9 mouse cellular contexts compared by ENCODE assay signal in the genomic region with DNA sequence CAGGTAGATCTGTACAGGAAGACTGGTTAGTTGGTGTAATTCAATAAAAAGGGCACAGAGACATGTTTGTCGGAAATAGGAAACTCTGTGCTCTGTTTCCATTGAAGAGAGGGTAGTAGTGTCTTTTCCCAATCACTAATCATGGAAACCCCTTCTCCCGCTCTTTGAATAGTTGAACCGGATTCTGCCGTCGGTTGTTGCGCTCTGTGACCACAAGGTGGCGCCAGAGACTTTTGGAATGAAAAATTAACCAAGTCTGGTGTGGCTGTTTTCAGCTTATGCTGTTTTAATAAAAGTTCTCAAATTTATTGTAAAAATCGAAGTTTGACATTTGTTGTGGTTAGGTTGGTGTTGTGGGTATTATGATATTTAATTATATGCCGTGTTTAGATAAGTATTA. TPM values are rescaled to one million over a fixed set of nuclear protein-coding genes. Genes with fewer than 3 reads are reported as not detected.
A peak's percentile ranks its signal among the peaks of the same experiment; 100 is the strongest.
DNase-seq lines count a peak whose midpoint lies in the region; ATAC-seq and TF ChIP-seq lines count a peak whose summit lies in the region.
"Had no signal": no experiment of that assay in that cellular context is flagged by ENCODE, and none has a peak within 500 bp of the region (broad histone marks: within the 10 kb centered on the region; RNA-seq: fewer than 3 reads in every experiment).

No protein-coding gene starts in this region.

- H3K4me3 ChIP-seq in forebrain, embryonic 13.5 days = no peak overlapping the region
- no peak overlapping the region for H3K4me3 ChIP-seq in lung, adult 2 months (replicated peaks; ENCODE audit: extremely low read depth, low read depth, low read length)
- H3K4me3 ChIP-seq: heart, embryonic 13.5 days had no signal

- DNase-seq in 3T3-L1 (ENCODE audit: low read depth, low spot score) = peak; percentile 86
- DNase-seq in CD4-positive, CD25-positive, alpha-beta regulatory T cell, adult 2 months (ENCODE audit: low read depth, low spot score) = peak; percentile 48
- peak; percentile 73 for DNase-seq in brain, embryonic 14.5 days (ENCODE audit: low read depth)
- peak; percentile 27 to 76 for DNase-seq in kidney, postnatal 36 days
- peak; percentile 52 for DNase-seq in lung, adult 2 months
- DNase-seq in retina, postnatal 7 days (ENCODE audit: low read depth, low spot score) = peak; percentile 57
- no peak for DNase-seq in yolk sac, embryonic 10.5 days (ENCODE audit: low spot score)

- H3K36me3 ChIP-seq in forebrain, embryonic 13.5 days (ENCODE audit: poor library complexity, severe bottlenecking) = no peaks in the 10 kb centered on the region
- H3K36me3 ChIP-seq: heart, embryonic 13.5 days had no signal

- no peaks in the 10 kb centered on the region for H3K9me3 ChIP-seq in forebrain, embryonic 13.5 days (replicated peaks)
- H3K9me3 ChIP-seq: heart, embryonic 13.5 days had no signal

- peak; percentile 34; the same call in 1 of the 2 replicates for ATAC-seq in forebrain, embryonic 13.5 days

- H3K27ac ChIP-seq in forebrain, embryonic 13.5 days = no peak overlapping the region
- H3K27ac ChIP-seq: heart, embryonic 13.5 days had no signal

- WGBS in forebrain, embryonic 13.5 days = 3% methylated on average over 9 of the region's 9 CpGs
- 2% methylated on average over 9 of the region's 9 CpGs for WGBS in lung, adult 2 months

- TF ChIP-seq POLR2A in brain, embryonic 14.5 days (IDR thresholded peaks at IDR 0.05; ENCODE audit: borderline replicate concordance, extremely low read depth, insufficient read depth, insufficient read length, poor library complexity, severe bottlenecking) = no peak
- no peak for TF ChIP-seq POLR2A in lung, adult 2 months (IDR thresholded peaks at IDR 0.05; ENCODE audit: borderline replicate concordance, extremely low read depth, low read depth, low read length)

- peak; percentile 89 for TF ChIP-seq CTCF in brain, embryonic 14.5 days (IDR thresholded peaks at IDR 0.05; ENCODE audit: borderline replicate concordance, extremely low read depth, insufficient read depth, insufficient read length)
- TF ChIP-seq CTCF in lung, adult 2 months (IDR thresholded peaks at IDR 0.05; ENCODE audit: insufficient read depth, low read length) = peak; percentile 71

- no peaks in the 10 kb centered on the region for H3K27me3 ChIP-seq in forebrain, embryonic 13.5 days

- no peaks in the 10 kb centered on the region for H3K4me1 ChIP-seq in forebrain, embryonic 13.5 days
- H3K4me1 ChIP-seq in lung, adult 2 months (ENCODE audit: control insufficient read depth, insufficient read depth, low read length) = no peaks in the 10 kb centered on the region
- H3K4me1 ChIP-seq: heart, embryonic 13.5 days had no signal

- H3K4me2 ChIP-seq in forebrain, embryonic 13.5 days = no peak overlapping the region
- H3K4me2 ChIP-seq: heart, embryonic 13.5 days had no signal

- H3K9ac ChIP-seq in forebrain, embryonic 13.5 days = no peak overlapping the region
- H3K9ac ChIP-seq: heart, embryonic 13.5 days had no signal

RNA-seq across cellular contexts. Expression of a gene that starts 5.9 kb away (rescaled TPM):
- 0.82 and 0.91 TPM in 2 replicates for polyA plus RNA-seq in brain, embryonic 14.5 days (2012; rRNA removed)
- 3.5 and 4.8 TPM in 2 replicates for polyA plus RNA-seq in forebrain, embryonic 13.5 days (2015; fragmentation: Nextera tagmentation; extraction: Ambion mirVana)
- polyA plus RNA-seq in lung, adult 2 months (2012; rRNA removed) = 0.42 and 0.98 TPM in 2 replicates
